Comparison of ENCODE assay signal across 11 mouse cellular contexts in the genomic region with DNA sequence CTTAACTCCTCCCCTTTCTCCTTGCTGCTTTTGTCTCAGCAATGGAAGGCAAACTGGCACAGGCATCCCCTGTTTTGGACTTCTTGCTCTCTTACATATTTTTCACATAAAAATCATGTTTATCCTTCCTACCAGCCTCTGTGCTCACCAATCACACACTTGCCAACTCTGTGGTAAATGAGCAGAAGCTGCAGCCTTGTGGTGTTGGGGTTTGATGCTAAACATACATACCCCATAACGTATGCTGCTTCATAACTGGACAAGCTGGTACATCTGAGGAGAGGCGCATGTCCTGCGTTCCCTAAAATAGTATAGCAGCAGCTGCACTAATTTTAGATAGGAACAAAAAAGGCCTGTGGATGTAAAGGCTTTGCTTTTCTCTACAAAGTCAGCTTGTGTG.
DNase-seq lines count a peak whose midpoint lies in the region.
"Had no signal": no experiment of that assay in that cellular context is flagged by ENCODE, and none has a peak within 500 bp of the region (broad histone marks: within the 10 kb centered on the region; RNA-seq: fewer than 3 reads in every experiment).

No protein-coding gene starts in this region.

- intact Hi-C loops in left cerebral cortex, postnatal 4 days (cut with DNase I), result no loop called here
- intact Hi-C loops in left cerebral cortex, postnatal 10 days (cut with DNase I), result no loop called here

- DNase-seq in left cerebral cortex, adult 11 months (ENCODE audit: low spot score), result peak; percentile 56
- DNase-seq in left cerebral cortex, postnatal 4 days, result no peak
- DNase-seq in frontal cortex, postnatal 10 days (ENCODE audit: low spot score in 2 of 2), result peak; percentile 18 to 63
- DNase-seq in left cerebral cortex, postnatal 10 days (ENCODE audit: extremely low spot score in 1 of 2, low spot score in 2 of 2), result peak; percentile 15 to 45
- DNase-seq in MN1 (ENCODE audit: low spot score), result no peak
- DNase-seq in spleen, postnatal 4 days (ENCODE audit: low spot score in 2 of 2), result no peak
- no peak for DNase-seq in kidney, adult 18-20 months
- DNase-seq: heart, adult 18-20 months; heart, postnatal 14 days; kidney, postnatal 25 days; lung, adult 2 months had no signal

Comparison
In these comparisons a context has a peak if more than half of its experiments do, and no peak if none do; other contexts are left out.
1. DNase-seq: peak in left cerebral cortex, adult 11 months (single experiment), frontal cortex, postnatal 10 days (2 of 2) and left cerebral cortex, postnatal 10 days (2 of 2); none in left cerebral cortex, postnatal 4 days (single experiment), MN1 (single experiment), spleen, postnatal 4 days (0 of 2) and kidney, adult 18-20 months (single experiment).